Mouse (Mus musculus): ENCODE measurements around the gene Git2.

GRCm38 (mm10) chr5:114809181-114809756 is 34.0 kb upstream of the Git2 start:
- TF ChIP-seq CTCF (IDR thresholded peaks at IDR 0.05; ENCODE audit: insufficient read depth, low read depth, low read length): no peak
- TF ChIP-seq POLR2A (IDR thresholded peaks at IDR 0.05; ENCODE audit: insufficient read depth, low read depth, low read length): no peak

Data from olfactory bulb, adult 2 months (tissue).